Mouse (Mus musculus) right cerebral cortex, postnatal 36 days (tissue): ENCODE results near the gene Abi3.

Experiments used
- DNase-seq, 2 experiments: peaks; one replicate each; pipeline ENCODE4 v3.0.0; 2022; ENCODE audit warnings: low spot score in 2 of 2, mixed read lengths in 1 of 2

Abi3 gene

DNA sequence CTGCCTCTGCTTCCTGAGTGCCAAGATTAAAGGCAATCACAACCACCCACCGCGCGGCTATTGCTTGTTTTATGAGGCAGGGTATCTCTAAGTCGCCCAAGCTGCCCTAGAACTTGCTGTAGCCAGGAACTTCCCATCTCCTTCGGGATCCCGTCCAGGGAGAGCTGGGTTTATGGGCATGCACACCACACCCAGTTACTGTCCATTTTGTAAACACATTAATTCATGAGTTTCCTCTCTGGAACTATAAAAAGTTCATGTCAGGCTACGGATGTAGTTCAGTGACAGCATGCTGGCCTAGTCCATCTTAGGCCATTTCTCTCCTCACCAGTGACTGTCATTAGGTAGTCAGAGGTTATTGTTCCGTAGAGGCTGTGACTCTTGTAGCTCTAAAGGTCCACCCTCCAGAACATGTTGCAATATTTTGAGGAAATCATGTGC lies 52.8 kb downstream of the Abi3 start:
- no peak for DNase-seq

DNA sequence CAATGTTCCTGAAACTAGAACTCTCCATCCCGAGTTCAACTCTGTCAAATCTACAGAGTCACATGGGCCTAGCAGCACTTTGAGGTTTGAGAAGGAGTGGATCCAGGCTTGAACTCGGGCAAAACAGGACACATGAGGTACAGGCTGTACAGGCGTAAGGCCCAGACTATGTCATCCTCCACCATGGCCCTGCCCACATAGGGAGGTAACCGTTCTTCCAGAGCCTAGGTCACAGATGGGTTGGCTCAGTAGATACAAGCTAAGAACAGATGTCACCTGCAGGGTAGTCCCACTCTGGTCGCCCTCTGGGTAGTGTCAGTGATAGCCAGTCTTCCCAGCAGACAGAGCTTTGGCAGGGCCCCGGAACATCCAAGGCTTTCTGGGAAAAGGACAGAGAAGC lies 55.8 kb downstream of the Abi3 start:
- no peak for DNase-seq

DNA sequence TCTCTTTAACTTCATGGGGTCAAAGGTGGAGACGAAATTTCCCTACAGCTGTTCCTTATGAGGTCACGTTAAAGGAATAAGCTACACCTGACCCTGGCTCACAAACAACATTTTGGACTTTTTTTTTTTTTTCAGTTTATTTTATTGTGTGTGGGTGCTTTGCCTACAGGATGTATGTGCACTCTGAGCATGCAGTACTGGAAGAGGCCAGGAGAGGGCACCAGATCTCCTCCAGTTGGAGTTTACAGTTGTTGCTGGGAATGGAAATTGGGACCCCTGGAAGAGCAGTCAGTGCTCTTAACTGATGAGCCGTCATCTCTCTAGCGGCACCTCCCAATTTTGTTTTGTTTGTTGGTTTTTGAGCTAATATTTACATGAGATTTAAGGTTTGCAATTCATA lies 56.6 kb downstream of the Abi3 start:
- DNase-seq: no peak

DNA sequence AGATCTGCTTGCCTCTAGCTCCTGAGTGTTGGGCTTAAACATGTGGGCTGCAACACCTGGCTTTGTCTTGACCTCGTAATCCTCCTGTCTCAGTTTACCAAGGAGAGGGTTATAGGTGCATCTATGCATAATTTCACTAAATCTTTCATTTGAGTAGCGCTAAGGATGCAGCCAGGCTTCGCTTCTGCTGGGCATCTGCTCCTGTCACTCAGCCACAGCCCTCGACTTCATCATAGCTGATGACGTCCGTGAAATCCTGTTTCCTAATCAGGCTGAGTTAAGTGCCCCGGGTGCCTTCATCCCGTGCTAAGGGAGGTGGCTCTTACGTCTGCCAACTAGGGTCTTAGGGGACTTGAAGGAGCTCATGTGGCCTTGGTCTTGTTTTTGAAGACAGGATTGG lies 58.3 kb downstream of the Abi3 start:
- DNase-seq: no peak

DNA sequence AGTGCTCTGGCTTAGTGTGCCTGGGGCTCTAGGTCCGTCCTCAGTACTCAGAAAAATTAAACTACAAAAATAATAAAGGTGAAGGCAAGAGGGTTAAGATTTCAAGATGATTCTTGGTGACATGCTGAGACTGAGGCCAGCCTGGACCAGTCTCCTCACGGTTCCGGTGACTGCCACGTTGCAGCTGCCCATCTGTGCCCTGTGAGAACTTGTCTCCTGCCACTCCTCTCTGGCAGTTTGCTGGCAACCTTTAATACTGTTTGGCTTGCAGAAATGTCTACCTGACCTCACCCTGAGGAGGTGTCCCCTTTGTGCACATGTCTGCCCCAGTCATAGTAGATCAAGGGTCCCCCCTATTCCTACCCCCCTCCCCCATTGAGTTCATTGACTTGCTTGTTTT lies 58.8 kb downstream of the Abi3 start:
- DNase-seq: no peak

- no peak for DNase-seq
These were observed 60.7 kb downstream of the Abi3 start for GRCm38 (mm10) chr11:95781557-95781956.

- DNase-seq: no peak
These were observed 61.8 kb downstream of the Abi3 start for GRCm38 (mm10) chr11:95780480-95780879.
